Mouse (Mus musculus): ENCODE data around the gene Tmem9. TPM values are rescaled to one million over a fixed set of nuclear protein-coding genes. Genes with fewer than 3 reads are reported as not detected.

The Tmem9 gene
- polyA plus RNA-seq, 1 experiment = 26.3 TPM

DNA sequence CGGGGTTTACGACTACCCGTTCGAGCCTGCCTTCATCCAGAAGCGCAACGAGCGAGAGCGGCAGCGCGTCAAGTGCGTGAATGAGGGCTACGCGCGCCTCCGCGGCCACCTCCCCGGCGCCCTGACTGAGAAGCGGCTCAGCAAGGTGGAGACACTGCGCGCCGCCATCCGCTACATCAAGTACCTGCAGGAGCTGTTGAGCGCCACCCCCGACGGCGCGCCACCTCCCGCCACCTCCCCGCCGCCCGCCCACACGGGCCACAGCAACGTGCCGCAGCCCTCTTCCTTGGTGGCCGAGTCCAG, 43.0 kb downstream of the Tmem9 start:
- Histone ChIP-seq H3K4me3 (ENCODE audit: insufficient read depth, low read depth, low read length) (no peak overlapping the region), H3K27ac (replicated peaks; ENCODE audit: low read depth, low read length) (no peak overlapping the region), H3K4me1 (ENCODE audit: control insufficient read depth, insufficient read depth, insufficient read length, low read length) (no peaks in the 10 kb centered on the region)

GRCm38 (mm10) chr1:136051465-136051864, 43.5 kb downstream of the Tmem9 start:
- no peak overlapping the region for H3K4me3 ChIP-seq (ENCODE audit: insufficient read depth, low read depth, low read length)
- H3K27ac ChIP-seq (replicated peaks; ENCODE audit: low read depth, low read length) = no peak overlapping the region
- no peaks in the 10 kb centered on the region for H3K4me1 ChIP-seq (ENCODE audit: control insufficient read depth, insufficient read depth, insufficient read length, low read length)

DNA sequence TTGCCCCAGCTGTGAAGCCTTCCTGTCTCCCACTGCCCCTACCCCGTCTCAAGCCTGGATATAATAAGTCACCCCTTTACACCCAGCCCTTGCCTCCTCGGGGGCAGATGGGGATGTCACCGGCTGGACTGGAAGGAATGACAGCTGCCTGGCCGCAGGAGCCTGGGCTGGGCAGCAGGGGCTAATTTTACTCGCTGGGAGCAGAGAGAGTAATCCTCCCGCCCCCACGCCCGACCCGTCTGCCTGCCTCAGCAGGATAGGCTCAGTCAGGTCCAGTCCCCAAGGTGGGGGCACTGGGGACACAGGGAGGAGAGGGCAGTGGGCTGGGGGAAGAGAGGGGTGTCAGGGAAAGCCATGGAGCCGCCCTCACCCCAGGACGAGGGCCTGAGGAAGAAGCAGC, 44.6 kb downstream of the Tmem9 start, which contains the start of gene Cacna1s:
TSS of gene Cacna1s (plus strand) at position 204 of the 400 bp plus-strand sequence.
- Histone ChIP-seq H3K4me3 (ENCODE audit: insufficient read depth, low read depth, low read length) (no peak within 1 kb of the TSS; the same call in 1 of the 2 replicates), H3K27ac (replicated peaks; ENCODE audit: low read depth, low read length) (no peak within 1 kb of the TSS), H3K4me1 (ENCODE audit: control insufficient read depth, insufficient read depth, insufficient read length, low read length) (no peaks in the 10 kb centered on the region)

- Histone ChIP-seq H3K4me3 (ENCODE audit: insufficient read depth, low read depth, low read length) (no peak overlapping the region), H3K27ac (replicated peaks; ENCODE audit: low read depth, low read length) (no peak overlapping the region), H3K4me1 (ENCODE audit: control insufficient read depth, insufficient read depth, insufficient read length, low read length) (no peaks in the 10 kb centered on the region)
Observed at GRCm38 (mm10) chr1:136055771-136056170, 47.8 kb downstream of the Tmem9 start.

DNA sequence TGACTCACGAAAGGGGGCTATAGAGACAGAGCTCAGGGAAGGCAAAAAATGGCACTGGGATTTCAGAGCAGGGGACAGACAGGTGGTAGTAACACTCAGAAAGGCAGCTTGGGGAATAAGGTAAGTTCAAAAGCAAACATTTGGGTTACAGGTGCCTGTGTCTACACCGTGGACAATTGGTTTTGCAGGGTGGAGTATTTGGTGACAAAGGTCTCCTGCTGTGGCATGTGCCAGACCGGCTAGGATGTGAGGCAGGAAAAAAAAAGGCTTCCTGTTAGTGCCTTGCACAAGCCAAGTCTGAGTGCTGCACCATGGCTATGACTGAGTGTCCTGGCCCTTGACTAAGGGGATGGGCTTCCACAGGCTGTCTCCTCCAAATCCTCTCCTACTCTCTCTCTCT, 50.6 kb downstream of the Tmem9 start:
- no peaks in the 10 kb centered on the region for H3K4me1 ChIP-seq (ENCODE audit: control insufficient read depth, insufficient read depth, insufficient read length, low read length)
- H3K27ac ChIP-seq (replicated peaks; ENCODE audit: low read depth, low read length) = no peak overlapping the region
- no peak overlapping the region for H3K4me3 ChIP-seq (ENCODE audit: insufficient read depth, low read depth, low read length)

- Histone ChIP-seq H3K4me1 (ENCODE audit: control insufficient read depth, insufficient read depth, insufficient read length, low read length) (no peaks in the 10 kb centered on the region), H3K27ac (replicated peaks; ENCODE audit: low read depth, low read length) (no peak overlapping the region), H3K4me3 (ENCODE audit: insufficient read depth, low read depth, low read length) (no peak overlapping the region)
Observed at GRCm38 (mm10) chr1:136061041-136061789, 53.3 kb downstream of the Tmem9 start.

DNA sequence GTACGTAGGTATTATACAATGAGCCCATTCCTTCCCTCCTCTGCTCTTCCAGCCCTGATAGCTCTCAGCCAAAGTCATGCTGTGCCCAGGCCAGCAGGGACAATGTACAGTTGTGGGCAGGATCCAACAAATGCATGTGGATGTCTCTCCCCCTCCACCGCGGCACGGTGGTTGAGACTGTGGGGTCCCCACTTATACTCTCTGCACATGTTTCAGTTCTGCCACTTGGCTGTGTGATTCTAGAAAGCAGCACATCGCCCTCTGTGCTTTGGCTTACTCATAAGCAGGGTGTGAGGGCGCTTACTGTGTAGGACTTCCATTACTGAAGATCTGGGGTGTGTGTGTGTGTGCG, 53.8 kb downstream of the Tmem9 start:
- Histone ChIP-seq H3K27ac (replicated peaks; ENCODE audit: low read depth, low read length) (no peak overlapping the region), H3K4me1 (ENCODE audit: control insufficient read depth, insufficient read depth, insufficient read length, low read length) (no peaks in the 10 kb centered on the region), H3K4me3 (ENCODE audit: insufficient read depth, low read depth, low read length) (no peak overlapping the region)

- no peak overlapping the region for H3K27ac ChIP-seq (replicated peaks; ENCODE audit: low read depth, low read length)
- no peak overlapping the region for H3K4me3 ChIP-seq (ENCODE audit: insufficient read depth, low read depth, low read length)
- H3K4me1 ChIP-seq (ENCODE audit: control insufficient read depth, insufficient read depth, insufficient read length, low read length) = no peaks in the 10 kb centered on the region; the same call in 1 of the 2 replicates
Observed at GRCm38 (mm10) chr1:136063991-136064390, 56.0 kb downstream of the Tmem9 start.

- H3K4me1 ChIP-seq (ENCODE audit: control insufficient read depth, insufficient read depth, insufficient read length, low read length) = no peaks in the 10 kb centered on the region; the same call in 1 of the 2 replicates
Observed at GRCm38 (mm10) chr1:136066621-136067020, 58.7 kb downstream of the Tmem9 start.

DNA sequence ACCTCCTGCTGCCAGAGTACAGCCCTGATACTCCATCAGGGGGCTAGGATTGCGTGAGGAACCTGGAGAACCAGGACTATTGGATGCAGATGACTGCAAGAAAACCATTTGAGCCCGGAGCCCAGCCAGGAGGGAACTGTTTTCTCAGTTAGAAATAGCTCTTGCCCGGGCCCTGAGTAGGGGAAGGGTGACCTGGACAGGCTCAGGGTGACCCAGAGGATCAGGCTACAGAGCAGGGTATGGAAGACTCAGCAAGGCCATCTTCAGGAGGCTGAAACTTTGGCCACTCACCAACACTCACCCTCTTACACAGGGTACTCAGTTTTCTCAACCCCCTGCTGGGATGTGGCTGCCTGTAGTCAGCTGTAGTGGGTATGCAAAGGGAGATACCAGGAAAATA, 59.6 kb downstream of the Tmem9 start:
- H3K4me3 ChIP-seq (ENCODE audit: insufficient read depth, low read depth, low read length) = no peak overlapping the region
- H3K4me1 ChIP-seq (ENCODE audit: control insufficient read depth, insufficient read depth, insufficient read length, low read length) = no peaks in the 10 kb centered on the region; the same call in 1 of the 2 replicates
- H3K27ac ChIP-seq (replicated peaks; ENCODE audit: low read depth, low read length) = no peak overlapping the region

More at GRCm38 (mm10) chr1:136066621-136067020, 58.7 kb downstream of the Tmem9 start:
- H3K4me3 ChIP-seq (ENCODE audit: insufficient read depth, low read depth, low read length) = no peak overlapping the region
- no peak overlapping the region for H3K27ac ChIP-seq (replicated peaks; ENCODE audit: low read depth, low read length)

GRCm38 (mm10) chr1:136076086-136076485, 68.1 kb downstream of the Tmem9 start:
- Histone ChIP-seq H3K4me3 (ENCODE audit: insufficient read depth, low read depth, low read length) (no peak overlapping the region), H3K4me1 (ENCODE audit: control insufficient read depth, insufficient read depth, insufficient read length, low read length) (no peaks in the 10 kb centered on the region), H3K27ac (replicated peaks; ENCODE audit: low read depth, low read length) (no peak overlapping the region)

DNA sequence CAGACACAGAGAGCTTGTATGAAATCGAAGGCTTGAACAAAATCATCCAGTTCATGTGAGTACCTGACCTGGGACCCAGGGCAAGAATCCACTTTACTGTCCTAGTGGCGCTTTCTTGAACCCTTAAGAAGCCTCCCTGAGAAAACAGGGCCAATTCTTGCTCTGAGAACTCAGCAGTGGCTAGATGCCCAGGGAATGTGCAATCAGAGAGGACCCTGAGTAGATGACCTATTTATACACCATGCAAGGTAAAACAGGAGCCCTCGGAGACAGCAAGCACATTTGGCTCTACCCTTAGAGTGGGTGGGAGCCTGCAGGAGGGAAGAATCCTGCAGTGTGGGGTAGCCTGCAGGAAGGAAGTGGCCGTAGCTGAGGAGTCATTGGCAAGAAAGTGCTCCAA, 69.7 kb downstream of the Tmem9 start:
- Histone ChIP-seq H3K27ac (replicated peaks; ENCODE audit: low read depth, low read length) (no peak overlapping the region), H3K4me3 (ENCODE audit: insufficient read depth, low read depth, low read length) (no peak overlapping the region), H3K4me1 (ENCODE audit: control insufficient read depth, insufficient read depth, insufficient read length, low read length) (no peaks in the 10 kb centered on the region)

DNA sequence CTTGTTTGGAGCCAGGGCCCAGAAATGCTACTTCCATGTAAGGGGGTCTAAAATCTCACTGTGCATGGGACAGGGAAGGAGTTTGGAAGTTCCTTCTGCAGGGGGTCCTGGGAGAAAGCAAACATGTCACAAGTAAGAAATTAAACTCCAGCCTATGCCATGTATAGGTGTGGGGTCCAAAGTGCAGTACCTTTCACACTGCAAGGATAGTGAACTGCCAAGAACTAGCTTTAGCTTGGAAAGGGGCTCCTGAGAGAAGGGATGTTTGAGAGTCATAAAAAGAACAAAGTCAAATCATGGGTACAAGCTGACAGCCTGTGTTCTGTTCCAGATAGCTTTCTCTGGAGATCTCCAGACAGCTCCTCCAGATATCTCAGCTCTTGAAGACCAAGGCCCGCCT, 73.2 kb downstream of the Tmem9 start:
- no peak overlapping the region for H3K4me3 ChIP-seq (ENCODE audit: insufficient read depth, low read depth, low read length)
- no peak overlapping the region for H3K27ac ChIP-seq (replicated peaks; ENCODE audit: low read depth, low read length)

More for the DNA sequence above, 73.2 kb downstream of the Tmem9 start:
- H3K4me1 ChIP-seq (ENCODE audit: control insufficient read depth, insufficient read depth, insufficient read length, low read length) = no peaks in the 10 kb centered on the region

Other genes with a start within 250 kb of the Tmem9 start
- 498 and 651 TPM in 2 replicates for gene Phlda3, start 242.0 kb upstream of the Tmem9 start, polyA plus RNA-seq (2012; ENCODE audit: insufficient read depth, insufficient read length, missing spikeins)
- gene Tnni1, start 228.7 kb upstream of the Tmem9 start, polyA plus RNA-seq (2012; ENCODE audit: insufficient read depth, insufficient read length, missing spikeins) = 13.6 and 19.7 TPM in 2 replicates
- gene Lad1, start 189.6 kb upstream of the Tmem9 start, polyA plus RNA-seq (2012; ENCODE audit: insufficient read depth, insufficient read length, missing spikeins) = not detected in 2 replicates
- not detected in 2 replicates for gene Tnnt2, start 171.8 kb upstream of the Tmem9 start, polyA plus RNA-seq (2012; ENCODE audit: insufficient read depth, insufficient read length, missing spikeins)
- not detected in 2 replicates for gene Pkp1, start 88.9 kb upstream of the Tmem9 start, polyA plus RNA-seq (2012; ENCODE audit: insufficient read depth, insufficient read length, missing spikeins)
- not detected in 2 replicates for gene Igfn1, start 1.8 kb upstream of the Tmem9 start, polyA plus RNA-seq (2012; ENCODE audit: insufficient read depth, insufficient read length, missing spikeins)
- gene Ascl5, start 42.7 kb downstream of the Tmem9 start, polyA plus RNA-seq (2012; ENCODE audit: insufficient read depth, insufficient read length, missing spikeins) = not detected in 2 replicates
- 3.4 and 11.1 TPM in 2 replicates for gene Cacna1s, start 44.6 kb downstream of the Tmem9 start, polyA plus RNA-seq (2012; ENCODE audit: insufficient read depth, insufficient read length, missing spikeins)
- gene Kif21b, start 123.2 kb downstream of the Tmem9 start, polyA plus RNA-seq (2012; ENCODE audit: insufficient read depth, insufficient read length, missing spikeins) = 1.3 TPM in 2 replicates
- not detected in 2 replicates for gene Mroh3, start 204.7 kb downstream of the Tmem9 start, polyA plus RNA-seq (2012; ENCODE audit: insufficient read depth, insufficient read length, missing spikeins)
- gene Inava, start 226.1 kb downstream of the Tmem9 start, polyA plus RNA-seq (2012; ENCODE audit: insufficient read depth, insufficient read length, missing spikeins) = not detected in 2 replicates

Measured in brown adipose tissue, adult 24 weeks (tissue).